ENCODE assay signal across 21 mouse cellular contexts in the genomic region with DNA sequence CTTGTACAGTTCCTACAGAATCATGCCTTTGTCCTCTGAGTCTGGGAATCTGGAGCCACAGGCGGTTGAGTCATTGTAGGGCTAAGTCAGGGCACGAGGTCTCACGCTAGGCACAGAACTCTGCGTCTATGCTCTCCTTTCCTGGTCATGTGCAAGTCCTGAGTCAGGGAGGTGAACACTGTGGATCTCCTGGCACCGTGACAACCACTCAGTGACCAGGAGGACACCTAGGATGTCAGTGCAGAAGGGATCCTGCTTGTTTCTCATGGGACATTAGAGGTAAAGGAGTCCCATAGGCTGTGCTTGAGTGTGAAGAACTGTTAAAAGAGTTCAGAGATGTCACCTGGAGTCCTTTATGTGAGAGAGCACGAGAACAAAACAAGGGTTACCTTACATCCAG. TPM values are rescaled to one million over a fixed set of nuclear protein-coding genes. Genes with fewer than 3 reads are reported as not detected.
A peak's percentile ranks its signal among the peaks of the same experiment; 100 is the strongest.
DNase-seq lines count a peak whose midpoint lies in the region; ATAC-seq and TF ChIP-seq lines count a peak whose summit lies in the region.
"Had no signal": no experiment of that assay in that cellular context is flagged by ENCODE, and none has a peak within 500 bp of the region (broad histone marks: within the 10 kb centered on the region; RNA-seq: fewer than 3 reads in every experiment).

No protein-coding gene starts in this region.

- no peak for TF ChIP-seq POLR2A in liver, adult 2 months (IDR thresholded peaks at IDR 0.05; ENCODE audit: extremely low read depth, insufficient read depth, low read length)

- TF ChIP-seq CTCF in liver, adult 2 months (IDR thresholded peaks at IDR 0.05; ENCODE audit: low read depth, low read length) = no peak

- DNase-seq in liver, adult 2 months (ENCODE audit: extremely low read depth, low read depth, low spot score) = peak; percentile 55
- DNase-seq in liver = no peak
- no peak for DNase-seq in liver, embryonic 13.5 days
- DNase-seq in cerebellum, postnatal 36 days = no peak
- DNase-seq in gastrocnemius, postnatal 36 days = no peak
- DNase-seq: adrenal gland, adult 8-10 months; cerebellum, adult 11-12 months; cerebellum, adult 9-10 months; cerebellum, postnatal 25 days; forebrain, postnatal 0 days; gastrocnemius, postnatal 14 days; heart, adult 18-20 months had no signal

- no peak for ATAC-seq in liver, embryonic 13.5 days (ENCODE audit: low read depth)
- ATAC-seq in liver, embryonic 16.5 days (ENCODE audit: low read depth) = no peak
- ATAC-seq: forebrain, embryonic 13.5 days; forebrain, postnatal 0 days; hindbrain, embryonic 16.5 days had no signal

- H3K79me2 ChIP-seq in liver, adult 2 months (ENCODE audit: control insufficient read depth, insufficient read depth, low read length) = peaks cover 50% of the 10 kb centered on the region

- peaks cover 36% of the 10 kb centered on the region for H3K4me1 ChIP-seq in liver, adult 2 months (ENCODE audit: control insufficient read depth, insufficient read depth, low read length)
- H3K4me1 ChIP-seq in liver, embryonic 13.5 days (replicated peaks) = peaks cover 97% of the 10 kb centered on the region
- peaks cover 89% of the 10 kb centered on the region for H3K4me1 ChIP-seq in liver, embryonic 16.5 days (ENCODE audit: control insufficient read depth, low read depth, low read length)
- H3K4me1 ChIP-seq: hindbrain, embryonic 12.5 days had no signal

- H3K9ac ChIP-seq in liver, adult 2 months (ENCODE audit: low read depth, low read length) = no peak overlapping the region
- peak overlapping the region; percentile 72 for H3K9ac ChIP-seq in liver, embryonic 13.5 days
- peak overlapping the region; percentile 59; the same call in 1 of the 2 replicates for H3K9ac ChIP-seq in liver, embryonic 16.5 days (ENCODE audit: low read depth, low read length)
- H3K9ac ChIP-seq: forebrain, embryonic 13.5 days; forebrain, postnatal 0 days; heart, embryonic 15.5 days; hindbrain, embryonic 12.5 days had no signal

- H3K27ac ChIP-seq in liver, adult 2 months (replicated peaks; ENCODE audit: insufficient read depth, low read depth, low read length) = no peak overlapping the region
- H3K27ac ChIP-seq in liver, embryonic 13.5 days = peak overlapping the region; percentile 97
- peak overlapping the region; percentile 99 for H3K27ac ChIP-seq in liver, embryonic 16.5 days (ENCODE audit: low read length)
- H3K27ac ChIP-seq: embryonic facial prominence, embryonic 10.5 days; forebrain, embryonic 13.5 days; heart, embryonic 15.5 days; hindbrain, embryonic 12.5 days had no signal

- no peaks in the 10 kb centered on the region for H3K36me3 ChIP-seq in liver, adult 2 months (ENCODE audit: control insufficient read depth, insufficient read depth, low read length)
- 0 out of 2 replicates have a peak, but pooled peaks cover 4% of the 10 kb centered on the region for H3K36me3 ChIP-seq in liver, embryonic 13.5 days
- no peaks in the 10 kb centered on the region for H3K36me3 ChIP-seq in liver, embryonic 16.5 days (ENCODE audit: control insufficient read depth, insufficient read depth)
- H3K36me3 ChIP-seq: embryonic facial prominence, embryonic 10.5 days; heart, embryonic 15.5 days; hindbrain, embryonic 12.5 days had no signal

- H3K4me2 ChIP-seq in liver, embryonic 13.5 days = no peak overlapping the region
- no peak overlapping the region for H3K4me2 ChIP-seq in liver, embryonic 16.5 days (ENCODE audit: low read depth, low read length)
- H3K4me2 ChIP-seq: forebrain, embryonic 13.5 days; heart, embryonic 11.5 days; heart, embryonic 15.5 days; hindbrain, embryonic 12.5 days had no signal

- no peaks in the 10 kb centered on the region for H3K9me3 ChIP-seq in liver, embryonic 13.5 days (replicated peaks)
- no peaks in the 10 kb centered on the region for H3K9me3 ChIP-seq in liver, embryonic 16.5 days (replicated peaks; ENCODE audit: control insufficient read depth, low read length)
- H3K9me3 ChIP-seq: embryonic facial prominence, embryonic 10.5 days; forebrain, embryonic 13.5 days; heart, embryonic 15.5 days; hindbrain, embryonic 12.5 days had no signal

- intact Hi-C loops in gastrocnemius, postnatal 36 days (cut with DNase I) = no loop called here

- H3K27me3 ChIP-seq in liver, adult 2 months (ENCODE audit: control insufficient read depth, insufficient read depth, low read length) = no peaks in the 10 kb centered on the region
- H3K27me3 ChIP-seq in liver, embryonic 13.5 days = no peaks in the 10 kb centered on the region
- H3K27me3 ChIP-seq in liver, embryonic 16.5 days (ENCODE audit: control insufficient read depth, insufficient read depth, low read depth, low read length) = no peaks in the 10 kb centered on the region
- H3K27me3 ChIP-seq: forebrain, embryonic 13.5 days; heart, embryonic 15.5 days; hindbrain, embryonic 12.5 days had no signal

- WGBS in liver, adult 2 months = 85% methylated on average over 6 of the region's 6 CpGs
- WGBS in liver, embryonic 13.5 days (ENCODE audit: insufficient replicate concordance) = 87% methylated on average over 6 of the region's 6 CpGs
- 91% methylated on average over 6 of the region's 6 CpGs for WGBS in liver, embryonic 16.5 days (ENCODE audit: insufficient replicate concordance)

- H3K4me3 ChIP-seq in liver, adult 2 months (ENCODE audit: insufficient read depth, low read depth, low read length) = no peak overlapping the region
- H3K4me3 ChIP-seq in liver, embryonic 13.5 days (replicated peaks) = no peak overlapping the region
- no peak overlapping the region for H3K4me3 ChIP-seq in liver, embryonic 16.5 days (ENCODE audit: low read depth, low read length)
- H3K4me3 ChIP-seq: embryonic facial prominence, embryonic 10.5 days; forebrain, embryonic 13.5 days; heart, embryonic 15.5 days; hindbrain, embryonic 12.5 days had no signal

RNA-seq across cellular contexts. Expression of gene Lipc, which starts 26.8 kb away (rescaled TPM):
- total RNA-seq in liver, adult 2 months (2014; rRNA removed) = 232 and 384 TPM in 2 replicates
- polyA plus RNA-seq in liver, adult 2 months (2012; rRNA removed) = 204 and 210 TPM in 2 replicates
- 19.7 and 24.6 TPM in 2 replicates for polyA plus RNA-seq in liver, embryonic 13.5 days (2015; fragmentation: Nextera tagmentation; extraction: Ambion mirVana)
- 44.3 and 45.9 TPM in 2 replicates for polyA plus RNA-seq in liver, embryonic 16.5 days (2015; fragmentation: Nextera tagmentation; extraction: Ambion mirVana)
- total RNA-seq in gastrocnemius, postnatal 36 days (2021) = not detected
- total RNA-seq: gastrocnemius, adult 18-20 months; gastrocnemius, postnatal 14 days had no signal
- polyA plus RNA-seq: embryonic facial prominence, embryonic 10.5 days; forebrain, embryonic 13.5 days; intestine, embryonic 14.5 days had no signal
